Mouse (Mus musculus) heart, embryonic 14.5 days (tissue): Measurements from ENCODE around the gene Ccdc27. TPM values are rescaled to one million over a fixed set of nuclear protein-coding genes. Genes with fewer than 3 reads are reported as not detected.

Experiments
- ATAC-seq: fragments of 200-750 bp; cut with Nextera tagmentation; 2 replicates; pipeline ENCODE4 v1.8.0; 2017; ENCODE audit warnings: low read depth, moderate TSS enrichment; ENCODE audit not compliant: insufficient number of reproducible peaks, insufficient read depth, low FRiP score
- H3K27ac ChIP-seq, 2 experiments: fragments of 200-500 bp in 1 of 2; fragments of 300-500 bp in 1 of 2; sonication (generic) in 1 of 2; replicated peaks in 1 of 2; 2 replicates each; pipeline ENCODE4 v1.5.1; 2012 to 2014; ENCODE audit warnings: low read depth in 2 of 2, low read length in 2 of 2, control low read depth in 1 of 2, mild to moderate bottlenecking in 1 of 2, mixed read lengths in 1 of 2; ENCODE audit not compliant: control insufficient read depth in 1 of 2, insufficient read depth in 1 of 2
- H3K27me3 ChIP-seq: fragments of 300-500 bp; sonication (generic); 2 replicates; pipeline ENCODE4 v1.6.1; 2014; ENCODE audit warnings: mild to moderate bottlenecking, low read length, control low read depth; ENCODE audit not compliant: control insufficient read depth, insufficient read depth
- H3K36me3 ChIP-seq: fragments of 300-500 bp; sonication (generic); 2 replicates; pipeline ENCODE4 v1.6.1; 2014; ENCODE audit warnings: mild to moderate bottlenecking, control low read depth, low read length, mixed read lengths; ENCODE audit not compliant: control insufficient read depth, insufficient read depth
- H3K4me1 ChIP-seq, 2 experiments: fragments of 200-500 bp in 1 of 2; fragments of 300-500 bp in 1 of 2; sonication (generic) in 1 of 2; 2 replicates each; pipeline ENCODE4 v1.6.1; 2012 to 2014; ENCODE audit warnings: low read length in 2 of 2, control low read depth in 1 of 2, mixed read lengths in 1 of 2; ENCODE audit not compliant: control insufficient read depth in 2 of 2, insufficient read depth in 2 of 2
- H3K4me2 ChIP-seq: fragments of 300-500 bp; sonication (generic); 2 replicates; pipeline ENCODE4 v1.6.1; 2014; ENCODE audit warnings: mild to moderate bottlenecking, low read length
- H3K4me3 ChIP-seq, 2 experiments: fragments of 200-500 bp in 1 of 2; fragments of 300-500 bp in 1 of 2; sonication (generic) in 1 of 2; 2 replicates each; pipeline ENCODE4 v1.5.1; 2012 to 2014; ENCODE audit warnings: low read length in 2 of 2, mild to moderate bottlenecking in 2 of 2, control low read depth in 1 of 2, low read depth in 1 of 2, moderate library complexity in 1 of 2; ENCODE audit not compliant: control insufficient read depth in 1 of 2, insufficient read depth in 1 of 2
- H3K9ac ChIP-seq: fragments of 300-500 bp; sonication (generic); 2 replicates; pipeline ENCODE4 v1.6.1; 2014; ENCODE audit warnings: mild to moderate bottlenecking, low read length
- H3K9me3 ChIP-seq: fragments of 300-500 bp; sonication (generic); 2 replicates; pipeline ENCODE4 v1.6.1; 2016; ENCODE audit warnings: low read length, control low read depth; ENCODE audit not compliant: control insufficient read depth
- WGBS: fragments of 180-500 bp; shearing (Covaris S2); extraction: QIAGEN DNeasy Blood & Tissue Kit; methylation state at CpG from one replicate; pipeline ENCODE4 v1.1.7; 2014; 5-methylcytosine and 5-hydroxymethylcytosine counted together
- polyA plus RNA-seq: library from polyadenylated mRNA; unstranded; fragments of >200 nt; fragmentation: Nextera tagmentation; extraction: Ambion mirVana; gene quantifications from 2 replicates; pipeline ENCODE4 v1.2.1, GENCODE M21; 2014

The Ccdc27 gene
- not detected in 2 replicates for polyA plus RNA-seq

- H3K9me3 ChIP-seq = no peaks in the 10 kb centered on the region
- H3K4me2 ChIP-seq = no peak within 1 kb of the TSS
- no peaks in the 10 kb centered on the region for H3K4me1 ChIP-seq
- H3K9ac ChIP-seq = no peak within 1 kb of the TSS
- no peak within 1 kb of the TSS for H3K27ac ChIP-seq
- 79% methylated on average over 9 of the region's 9 CpGs for WGBS
- no peak for ATAC-seq
- no peak within 1 kb of the TSS for H3K4me3 ChIP-seq
- H3K27me3 ChIP-seq = peaks cover 10% of the 10 kb centered on the region; the same call in 1 of the 2 replicates
- H3K36me3 ChIP-seq = no peaks in the 10 kb centered on the region
Measured at GRCm38 (mm10) chr4:154042577-154042976, at the start of gene Ccdc27. Ccdc27 (minus strand) TSS chr4:154042677.

- no peak overlapping the region for H3K4me3 ChIP-seq
- no peak overlapping the region for H3K4me2 ChIP-seq
- peaks cover 36% of the 10 kb centered on the region for H3K27me3 ChIP-seq
- H3K9ac ChIP-seq = no peak overlapping the region
- ATAC-seq = no peak
- no peaks in the 10 kb centered on the region for H3K9me3 ChIP-seq
- no peak overlapping the region for H3K27ac ChIP-seq
- 70% methylated on average over 8 of the region's 8 CpGs for WGBS
- no peaks in the 10 kb centered on the region for H3K36me3 ChIP-seq
- H3K4me1 ChIP-seq = no peaks in the 10 kb centered on the region
Measured at GRCm38 (mm10) chr4:154091356-154091755, 48.9 kb upstream of the Ccdc27 start.

GRCm38 (mm10) chr4:154089205-154089604, 46.7 kb upstream of the Ccdc27 start:
- Histone ChIP-seq H3K9me3 (no peaks in the 10 kb centered on the region), H3K27ac (no peak overlapping the region), H3K4me1 (no peaks in the 10 kb centered on the region), H3K9ac (no peak overlapping the region), H3K4me3 (no peak overlapping the region), H3K36me3 (no peaks in the 10 kb centered on the region), H3K27me3 (peaks cover 32% of the 10 kb centered on the region), H3K4me2 (no peak overlapping the region)
- ATAC-seq = no peak
- WGBS = 33% methylated on average over 5 of the region's 5 CpGs

GRCm38 (mm10) chr4:154086436-154086835, 44.0 kb upstream of the Ccdc27 start:
- ATAC-seq = no peak
- H3K36me3 ChIP-seq = no peaks in the 10 kb centered on the region
- no peak overlapping the region for H3K9ac ChIP-seq
- H3K4me2 ChIP-seq = no peak overlapping the region
- no peak overlapping the region for H3K27ac ChIP-seq
- WGBS = 83% methylated on average over 8 of the region's 8 CpGs
- peaks cover 48% of the 10 kb centered on the region for H3K27me3 ChIP-seq
- no peak overlapping the region for H3K4me3 ChIP-seq
- no peaks in the 10 kb centered on the region for H3K4me1 ChIP-seq
- H3K9me3 ChIP-seq = no peaks in the 10 kb centered on the region

- ATAC-seq = no peak
- no peak overlapping the region for H3K9ac ChIP-seq
- no peak overlapping the region for H3K4me3 ChIP-seq
- H3K27ac ChIP-seq = no peak overlapping the region
- no peaks in the 10 kb centered on the region for H3K9me3 ChIP-seq
- peaks cover 51% of the 10 kb centered on the region for H3K27me3 ChIP-seq
- no peaks in the 10 kb centered on the region for H3K36me3 ChIP-seq
- no peaks in the 10 kb centered on the region for H3K4me1 ChIP-seq
- 68% methylated on average over 3 of the region's 3 CpGs for WGBS
- H3K4me2 ChIP-seq = no peak overlapping the region
Measured at GRCm38 (mm10) chr4:154085856-154086255, 43.4 kb upstream of the Ccdc27 start.

- WGBS = 10% methylated on average over 1 of the region's 1 CpGs
- Histone ChIP-seq H3K36me3 (no peaks in the 10 kb centered on the region), H3K4me3 (no peak overlapping the region), H3K4me1 (no peaks in the 10 kb centered on the region), H3K27me3 (peaks cover 56% of the 10 kb centered on the region), H3K27ac (no peak overlapping the region), H3K9me3 (no peaks in the 10 kb centered on the region), H3K4me2 (no peak overlapping the region), H3K9ac (no peak overlapping the region)
- no peak for ATAC-seq
Measured at GRCm38 (mm10) chr4:154081974-154082373, 39.5 kb upstream of the Ccdc27 start.

- Histone ChIP-seq H3K4me3 (no peak overlapping the region), H3K4me1 (no peaks in the 10 kb centered on the region), H3K9me3 (no peaks in the 10 kb centered on the region), H3K27me3 (peaks cover 55% of the 10 kb centered on the region), H3K36me3 (no peaks in the 10 kb centered on the region), H3K9ac (no peak overlapping the region), H3K4me2 (no peak overlapping the region), H3K27ac (no peak overlapping the region)
- no peak for ATAC-seq
- 2% methylated on average over 13 of the region's 13 CpGs for WGBS
Measured at GRCm38 (mm10) chr4:154081021-154081420, 38.5 kb upstream of the Ccdc27 start.

- Histone ChIP-seq H3K4me1 (no peaks in the 10 kb centered on the region), H3K27ac (no peak overlapping the region), H3K9ac (no peak overlapping the region), H3K4me3 (no peak overlapping the region), H3K4me2 (no peak overlapping the region), H3K9me3 (no peaks in the 10 kb centered on the region), H3K27me3 (peaks cover 55% of the 10 kb centered on the region), H3K36me3 (no peaks in the 10 kb centered on the region)
- ATAC-seq = no peak
- WGBS = 52% methylated on average over 4 of the region's 4 CpGs
Measured at GRCm38 (mm10) chr4:154080211-154080610, 37.7 kb upstream of the Ccdc27 start.
